Mouse (Mus musculus): ENCODE data around the gene Sec61g. TPM values are rescaled to one million over a fixed set of nuclear protein-coding genes. Genes with fewer than 3 reads are reported as not detected.
A peak's percentile ranks its signal among the peaks of the same experiment; 100 is the strongest.
"Not testable (repeated sequence)": the region's sequence is repeated elsewhere in the genome, so short reads cannot be mapped to it uniquely, and the experiment has no call there.

The Sec61g gene
- polyA plus RNA-seq, 1 experiment from 2014 or later, result 18.1 TPM

GRCm38 (mm10) chr11:16525724-16526123, 17.4 kb upstream of the Sec61g start:
- no peaks in the 10 kb centered on the region for H3K27me3 ChIP-seq
- POLR2A ChIA-PET, result no interaction called here
- no peak for DNase-seq (ENCODE audit: low read depth, low spot score)
- ATAC-seq, result no peak
- no peak for TF ChIP-seq CTCF (IDR thresholded peaks at IDR 0.05)
- in situ Hi-C loops (cut with MboI; ENCODE audit: low pct_unique_long_range_greater_than_20kb), result loop anchor here (5.0 to 10.0 kb wide), 5 partner anchors 62 to 422 kb away; partner anchors contain the start of gene Egfr
- CTCF ChIA-PET, result interaction anchor here (0.8 to 4.8 kb wide), 7 partner anchors 18 to 426 kb away, joined by 3 to 40 read pairs (median 6); partner anchors contain the start of gene Sec61g

- DNase-seq (ENCODE audit: low read depth, low spot score), result no peak
- ChIA-PET POLR2A (no interaction called here), CTCF (interaction anchor here (0.8 to 4.8 kb wide), 14 partner anchors 14 to 488 kb away, joined by 3 to 40 read pairs (median 6); partner anchors contain the start of genes Fbxo48 and Sec61g)
- H3K27me3 ChIP-seq, result no peaks in the 10 kb centered on the region
- in situ Hi-C loops (cut with MboI; ENCODE audit: low pct_unique_long_range_greater_than_20kb), result loop anchor here (5.0 to 25.0 kb wide), 6 partner anchors 62 to 687 kb away; partner anchors contain the start of genes Egfr and Pno1
- ATAC-seq, result peak; percentile 63
- TF ChIP-seq CTCF (IDR thresholded peaks at IDR 0.05), result peak; percentile 54
These were observed 16.8 kb upstream of the Sec61g start for GRCm38 (mm10) chr11:16524917-16525640.

GRCm38 (mm10) chr11:16515081-16515480, 6.8 kb upstream of the Sec61g start:
- POLR2A ChIA-PET; ATAC-seq; H3K27me3 ChIP-seq; DNase-seq (ENCODE audit: low read depth, low spot score); CTCF ChIA-PET: not testable (repeated sequence)
- in situ Hi-C loops (cut with MboI; ENCODE audit: low pct_unique_long_range_greater_than_20kb), result loop anchor here (25.0 kb wide), 1 partner anchor 697 kb away; the partner anchor contains the start of gene Pno1

GRCm38 (mm10) chr11:16514221-16514620, 5.9 kb upstream of the Sec61g start:
- H3K27me3 ChIP-seq; CTCF ChIA-PET; ATAC-seq; DNase-seq (ENCODE audit: low read depth, low spot score); POLR2A ChIA-PET: not testable (repeated sequence)
- in situ Hi-C loops (cut with MboI; ENCODE audit: low pct_unique_long_range_greater_than_20kb), result loop anchor here (25.0 kb wide), 1 partner anchor 698 kb away; the partner anchor contains the start of gene Pno1

GRCm38 (mm10) chr11:16507385-16508051, 766 bp downstream of the Sec61g start:
- peaks cover 4% of the 10 kb centered on the region for H3K27me3 ChIP-seq
- ChIA-PET POLR2A (interaction anchor here (0.6 to 1.0 kb wide), 3 partner anchors 8 to 129 kb away, joined by 3 to 4 read pairs (median 4); no protein-coding TSS in a partner anchor), CTCF (interaction anchor here (0.7 to 1.1 kb wide), 2 partner anchors 17 to 18 kb away, joined by 3 to 6 read pairs; no protein-coding TSS in a partner anchor)
- ATAC-seq, result peak; percentile 50
- TF ChIP-seq CTCF (IDR thresholded peaks at IDR 0.05), result no peak
- DNase-seq (ENCODE audit: low read depth, low spot score), result no peak
- in situ Hi-C loops (cut with MboI; ENCODE audit: low pct_unique_long_range_greater_than_20kb), result loop anchor here (25.0 kb wide), 1 partner anchor 705 kb away; the partner anchor contains the start of gene Pno1

GRCm38 (mm10) chr11:16505999-16506398, 2.3 kb downstream of the Sec61g start:
- no peak for TF ChIP-seq CTCF (IDR thresholded peaks at IDR 0.05)
- no peaks in the 10 kb centered on the region for H3K27me3 ChIP-seq
- in situ Hi-C loops (cut with MboI; ENCODE audit: low pct_unique_long_range_greater_than_20kb), result loop anchor here (25.0 kb wide), 1 partner anchor 706 kb away; the partner anchor contains the start of gene Pno1
- ChIA-PET CTCF (interaction anchor here (1.0 kb wide), 1 partner anchor 10 kb away, joined by 4 read pairs; no protein-coding TSS in a partner anchor), POLR2A (no interaction called here)
- no peak for ATAC-seq
- DNase-seq (ENCODE audit: low read depth, low spot score), result no peak

GRCm38 (mm10) chr11:16503150-16503549, 5.1 kb downstream of the Sec61g start:
- ChIA-PET POLR2A (no interaction called here), CTCF (no interaction called here)
- H3K27me3 ChIP-seq, result no peaks in the 10 kb centered on the region
- no peak for TF ChIP-seq CTCF (IDR thresholded peaks at IDR 0.05)
- in situ Hi-C loops (cut with MboI; ENCODE audit: low pct_unique_long_range_greater_than_20kb), result loop anchor here (25.0 kb wide), 1 partner anchor 709 kb away; the partner anchor contains the start of gene Pno1
- DNase-seq (ENCODE audit: low read depth, low spot score) (no peak), ATAC-seq (no peak)

GRCm38 (mm10) chr11:16502744-16503143, 5.5 kb downstream of the Sec61g start:
- no peaks in the 10 kb centered on the region for H3K27me3 ChIP-seq
- in situ Hi-C loops (cut with MboI; ENCODE audit: low pct_unique_long_range_greater_than_20kb), result loop anchor here (25.0 kb wide), 1 partner anchor 710 kb away; the partner anchor contains the start of gene Pno1
- ATAC-seq (no peak), DNase-seq (ENCODE audit: low read depth, low spot score) (no peak)
- POLR2A ChIA-PET, result no interaction called here
- TF ChIP-seq CTCF (IDR thresholded peaks at IDR 0.05), result no peak
- CTCF ChIA-PET, result no interaction called here

- in situ Hi-C loops (cut with MboI; ENCODE audit: low pct_unique_long_range_greater_than_20kb), result loop anchor here (25.0 kb wide), 1 partner anchor 1438 kb away; no protein-coding TSS in a partner anchor
- ChIA-PET POLR2A (interaction anchor here (0.6 kb wide), 1 partner anchor 8 kb away, joined by 3 read pairs; no protein-coding TSS in a partner anchor), CTCF (no interaction called here)
- DNase-seq (ENCODE audit: low read depth, low spot score) (no peak), ATAC-seq (no peak)
- H3K27me3 ChIP-seq, result no peaks in the 10 kb centered on the region
- no peak for TF ChIP-seq CTCF (IDR thresholded peaks at IDR 0.05)
These were observed 9.3 kb downstream of the Sec61g start for GRCm38 (mm10) chr11:16498756-16499680.

Other genes with a start within 250 kb of the Sec61g start
- gene Egfr, start 243.7 kb upstream of the Sec61g start, polyA plus RNA-seq (2021), result 30.7 TPM

Data from Patski (cell line).